Mouse (Mus musculus): Measurements from ENCODE around the gene Nectin1.

Gene Nectin1

DNA sequence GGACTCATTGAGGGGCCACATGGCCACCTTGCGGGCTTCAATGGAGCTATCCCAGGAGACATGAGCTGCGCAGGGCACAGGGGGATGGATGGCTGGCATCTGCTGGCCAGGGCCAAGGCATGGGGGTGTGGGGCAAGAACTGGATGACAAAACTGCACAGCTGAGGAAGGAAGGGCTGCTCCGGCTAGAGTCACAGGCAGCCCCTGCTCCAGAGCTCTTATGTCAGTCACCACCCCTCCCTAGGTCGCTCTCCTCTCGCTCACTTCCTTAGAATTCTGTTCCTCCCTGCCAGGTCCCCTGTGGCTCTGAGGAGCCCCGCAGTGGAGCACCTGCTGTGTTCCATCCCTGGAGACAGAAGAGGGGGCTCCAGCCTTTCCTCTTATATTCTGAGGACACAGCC lies 63.8 kb downstream of the Nectin1 start:
- no peak for DNase-seq

GRCm38 (mm10) chr9:43808099-43808498 lies 64.3 kb downstream of the Nectin1 start:
- DNase-seq = no peak

DNA sequence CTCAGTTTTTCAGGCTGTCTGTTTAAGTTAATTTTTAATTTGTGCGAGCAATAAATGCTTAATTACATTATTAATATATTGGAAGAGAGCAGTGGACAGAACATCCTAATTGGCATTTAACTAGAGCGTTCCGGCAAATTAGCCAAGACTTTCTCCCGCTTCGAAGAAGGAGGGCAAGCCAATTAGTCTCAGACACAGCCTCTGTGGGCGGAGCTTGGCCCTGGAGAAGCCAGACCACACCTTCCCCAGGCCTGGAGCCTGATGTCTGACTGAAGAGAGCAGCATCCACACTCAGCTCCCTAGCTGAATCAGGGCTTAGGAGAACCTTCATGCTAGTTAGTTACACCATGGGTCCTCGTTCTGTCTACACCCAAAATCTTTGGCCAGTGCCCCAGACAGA lies 64.8 kb downstream of the Nectin1 start:
- DNase-seq = no peak

DNA sequence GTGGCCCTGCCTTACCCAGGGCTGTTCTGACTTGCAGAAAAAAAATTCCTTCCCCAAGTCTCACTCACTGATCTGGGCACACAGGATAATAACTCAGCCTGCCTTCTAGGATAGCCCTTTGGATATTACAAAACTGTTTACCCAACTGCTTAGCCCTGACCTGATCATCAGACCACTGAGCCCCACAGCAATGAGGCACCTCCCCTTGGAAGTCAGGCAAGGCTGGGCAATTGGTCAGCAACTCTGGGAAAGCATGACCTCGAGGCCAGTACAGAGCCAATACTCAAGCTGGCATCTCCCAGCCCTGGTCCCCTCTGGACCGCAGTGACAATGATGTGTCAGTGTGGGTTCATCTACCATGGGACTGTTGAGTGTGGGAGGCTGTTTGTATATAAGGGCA lies 69.4 kb downstream of the Nectin1 start:
- DNase-seq = no peak

GRCm38 (mm10) chr9:43822206-43822605 lies 78.4 kb downstream of the Nectin1 start:
- no peak for DNase-seq

GRCm38 (mm10) chr9:43825178-43825577 lies 81.4 kb downstream of the Nectin1 start:
- no peak for DNase-seq

- DNase-seq = no peak
Observed at GRCm38 (mm10) chr9:43826558-43827253, 82.9 kb downstream of the Nectin1 start.

GRCm38 (mm10) chr9:43827593-43827992 lies 83.8 kb downstream of the Nectin1 start:
- DNase-seq = peak; percentile 38 to 50

DNA sequence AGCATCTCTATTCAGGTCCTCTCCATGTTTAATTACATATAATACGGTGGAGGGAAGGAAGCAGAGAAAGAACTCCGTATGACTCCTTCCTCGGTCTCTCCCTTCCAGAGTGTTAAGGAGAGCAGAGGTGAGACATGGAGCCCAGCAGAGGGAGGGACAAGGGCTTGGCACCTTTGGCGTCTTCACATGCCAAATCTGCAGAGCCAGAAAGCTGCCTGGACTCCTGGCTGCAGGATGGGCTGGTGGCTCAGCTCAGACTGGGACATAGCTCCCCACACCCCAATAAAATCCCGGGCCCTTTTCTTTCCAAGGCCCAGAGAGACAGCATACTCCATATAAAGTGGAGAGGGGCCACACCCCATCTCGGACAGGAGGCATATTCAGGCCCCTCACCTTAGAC lies 85.2 kb downstream of the Nectin1 start:
- DNase-seq = no peak

GRCm38 (mm10) chr9:43833232-43833631 lies 89.4 kb downstream of the Nectin1 start:
- DNase-seq = no peak

GRCm38 (mm10) chr9:43834283-43834682 lies 90.5 kb downstream of the Nectin1 start:
- DNase-seq = no peak

- no peak for DNase-seq
Observed at GRCm38 (mm10) chr9:43838561-43838960, 94.8 kb downstream of the Nectin1 start.

- DNase-seq = peak; percentile 4 to 13
Observed at GRCm38 (mm10) chr9:43842921-43843577, 99.3 kb downstream of the Nectin1 start.

DNA sequence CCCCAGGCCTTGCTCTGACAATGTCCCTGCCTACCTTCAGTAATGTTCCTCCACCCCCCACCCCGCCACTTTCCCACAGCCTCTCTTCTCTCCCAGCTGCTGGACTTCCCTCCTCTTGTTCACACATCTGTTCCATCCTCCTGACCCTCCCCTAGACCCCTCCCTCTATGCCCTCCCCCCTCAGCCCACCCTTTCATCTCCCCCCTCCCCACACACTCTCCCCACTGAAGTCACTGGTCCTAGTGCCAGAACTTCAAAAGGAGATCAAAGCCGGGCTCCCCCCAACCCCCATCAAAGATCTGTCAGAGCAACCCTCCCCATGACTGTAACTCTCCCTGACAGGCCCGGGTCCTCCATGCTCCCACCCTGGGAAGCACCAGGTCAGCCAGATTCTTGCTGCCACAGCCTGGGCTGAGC lies 99.9 kb downstream of the Nectin1 start:
- peak; percentile 5 to 20 for DNase-seq

- DNase-seq = peak; percentile 16 to 25
Observed at GRCm38 (mm10) chr9:43845660-43846455, 102.1 kb downstream of the Nectin1 start.

- DNase-seq = no peak
Observed at GRCm38 (mm10) chr9:43847861-43848260, 104.1 kb downstream of the Nectin1 start.

DNA sequence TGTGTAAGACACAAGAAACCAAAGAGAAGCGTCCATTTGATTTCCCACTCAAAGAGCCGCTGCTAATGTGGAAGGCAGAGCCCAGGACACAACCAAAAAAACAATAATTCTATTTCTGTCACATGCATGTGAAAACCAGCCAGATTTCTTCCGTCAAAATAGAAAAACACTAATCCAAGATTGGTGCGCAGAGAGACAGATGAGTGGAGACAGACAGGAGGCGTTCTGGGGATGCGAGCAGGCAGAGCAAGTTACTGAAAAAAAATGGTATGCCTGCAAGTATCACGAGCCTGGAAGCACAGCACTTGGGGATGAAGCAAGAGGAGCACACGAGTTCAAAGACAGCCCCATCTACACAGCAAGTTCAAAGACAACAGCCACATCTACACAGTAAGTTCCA lies 106.5 kb downstream of the Nectin1 start:
- DNase-seq = no peak

DNA sequence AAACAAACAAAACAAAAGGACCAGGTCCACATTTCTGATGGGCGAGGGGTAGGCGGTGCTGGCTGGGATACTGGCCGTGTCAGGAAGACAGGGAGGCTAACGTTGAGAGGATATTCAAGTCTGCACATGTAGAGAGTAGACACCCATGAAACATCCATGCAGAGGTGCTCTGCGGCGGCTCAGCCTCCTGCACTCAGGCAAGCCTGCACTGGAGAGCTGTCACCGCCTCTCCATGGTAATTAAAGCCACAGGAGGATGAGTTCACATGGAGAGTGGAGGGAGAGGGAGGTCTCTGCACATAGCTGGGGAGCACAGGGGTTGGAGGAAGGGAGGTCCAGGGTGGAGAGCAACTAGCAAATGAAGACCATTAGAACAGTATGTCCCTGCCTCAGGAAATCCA lies 107.4 kb downstream of the Nectin1 start:
- DNase-seq = no peak

GRCm38 (mm10) chr9:43855887-43856286 lies 112.1 kb downstream of the Nectin1 start:
- no peak for DNase-seq

Measured in lung, adult 18-20 months (tissue).